Mouse (Mus musculus): Measurements from ENCODE around the gene Marcks. TPM values are rescaled to one million over a fixed set of nuclear protein-coding genes. Genes with fewer than 3 reads are reported as not detected.
"Not testable (repeated sequence)": the region's sequence is repeated elsewhere in the genome, so short reads cannot be mapped to it uniquely, and the experiment has no call there.

Marcks gene
- polyA plus RNA-seq, 1 experiment: 633 TPM

GRCm38 (mm10) chr10:37111432-37111831 lies 27.3 kb downstream of the Marcks start:
- Histone ChIP-seq H3K4me3 (ENCODE audit: insufficient read depth, low read length) (no peak overlapping the region), H3K27ac (ENCODE audit: insufficient read depth, low read length) (no peak overlapping the region), H3K4me1 (ENCODE audit: control insufficient read depth, insufficient read depth, low read length) (no peaks in the 10 kb centered on the region)
- TF ChIP-seq POLR2A (IDR thresholded peaks at IDR 0.05; ENCODE audit: low read depth, low read length) (no peak), CTCF (IDR thresholded peaks at IDR 0.05; ENCODE audit: borderline replicate concordance, insufficient read depth, low read length) (no peak)

- TF ChIP-seq CTCF (IDR thresholded peaks at IDR 0.05; ENCODE audit: borderline replicate concordance, insufficient read depth, low read length): no peak
- no peak for TF ChIP-seq POLR2A (IDR thresholded peaks at IDR 0.05; ENCODE audit: low read depth, low read length)
- no peak overlapping the region for H3K4me3 ChIP-seq (ENCODE audit: insufficient read depth, low read length)
- no peaks in the 10 kb centered on the region for H3K4me1 ChIP-seq (ENCODE audit: control insufficient read depth, insufficient read depth, low read length)
- no peak overlapping the region for H3K27ac ChIP-seq (ENCODE audit: insufficient read depth, low read length)
These were observed 31.7 kb downstream of the Marcks start for GRCm38 (mm10) chr10:37106871-37107627.

- TF ChIP-seq POLR2A (IDR thresholded peaks at IDR 0.05; ENCODE audit: low read depth, low read length) (no peak), CTCF (IDR thresholded peaks at IDR 0.05; ENCODE audit: borderline replicate concordance, insufficient read depth, low read length) (no peak)
- no peak overlapping the region for H3K27ac ChIP-seq (ENCODE audit: insufficient read depth, low read length)
- no peak overlapping the region for H3K4me3 ChIP-seq (ENCODE audit: insufficient read depth, low read length)
These were observed 32.4 kb downstream of the Marcks start for GRCm38 (mm10) chr10:37106303-37106702.

GRCm38 (mm10) chr10:37102227-37103080 lies 36.3 kb downstream of the Marcks start:
- Histone ChIP-seq H3K27ac (ENCODE audit: insufficient read depth, low read length) (no peak overlapping the region), H3K4me1 (ENCODE audit: control insufficient read depth, insufficient read depth, low read length) (no peaks in the 10 kb centered on the region), H3K4me3 (ENCODE audit: insufficient read depth, low read length) (no peak overlapping the region)
- TF ChIP-seq CTCF (IDR thresholded peaks at IDR 0.05; ENCODE audit: borderline replicate concordance, insufficient read depth, low read length): no peak
- TF ChIP-seq POLR2A (IDR thresholded peaks at IDR 0.05; ENCODE audit: low read depth, low read length): no peak

More at GRCm38 (mm10) chr10:37106303-37106702, 32.4 kb downstream of the Marcks start:
- no peaks in the 10 kb centered on the region for H3K4me1 ChIP-seq (ENCODE audit: control insufficient read depth, insufficient read depth, low read length)

- no peak for TF ChIP-seq POLR2A (IDR thresholded peaks at IDR 0.05; ENCODE audit: low read depth, low read length)
- TF ChIP-seq CTCF (IDR thresholded peaks at IDR 0.05; ENCODE audit: borderline replicate concordance, insufficient read depth, low read length): no peak
- Histone ChIP-seq H3K4me3 (ENCODE audit: insufficient read depth, low read length) (no peak overlapping the region), H3K4me1 (ENCODE audit: control insufficient read depth, insufficient read depth, low read length) (no peaks in the 10 kb centered on the region), H3K27ac (ENCODE audit: insufficient read depth, low read length) (no peak overlapping the region)
These were observed 37.0 kb downstream of the Marcks start for GRCm38 (mm10) chr10:37101733-37102132.

GRCm38 (mm10) chr10:37096529-37096928 lies 42.2 kb downstream of the Marcks start:
- Histone ChIP-seq H3K4me1 (ENCODE audit: control insufficient read depth, insufficient read depth, low read length) (no peaks in the 10 kb centered on the region; the same call in 1 of the 2 replicates), H3K27ac (ENCODE audit: insufficient read depth, low read length) (no peak overlapping the region), H3K4me3 (ENCODE audit: insufficient read depth, low read length) (no peak overlapping the region)
- no peak for TF ChIP-seq CTCF (IDR thresholded peaks at IDR 0.05; ENCODE audit: borderline replicate concordance, insufficient read depth, low read length)

GRCm38 (mm10) chr10:37095803-37096202 lies 42.9 kb downstream of the Marcks start:
- no peaks in the 10 kb centered on the region; the same call in 1 of the 2 replicates for H3K4me1 ChIP-seq (ENCODE audit: control insufficient read depth, insufficient read depth, low read length)
- no peak overlapping the region for H3K27ac ChIP-seq (ENCODE audit: insufficient read depth, low read length)
- TF ChIP-seq CTCF (IDR thresholded peaks at IDR 0.05; ENCODE audit: borderline replicate concordance, insufficient read depth, low read length) (no peak), POLR2A (IDR thresholded peaks at IDR 0.05; ENCODE audit: low read depth, low read length) (no peak)
- H3K4me3 ChIP-seq (ENCODE audit: insufficient read depth, low read length): no peak overlapping the region

GRCm38 (mm10) chr10:37093306-37093705 lies 45.4 kb downstream of the Marcks start:
- Histone ChIP-seq H3K4me1 (ENCODE audit: control insufficient read depth, insufficient read depth, low read length) (no peaks in the 10 kb centered on the region; the same call in 1 of the 2 replicates), H3K4me3 (ENCODE audit: insufficient read depth, low read length) (no peak overlapping the region), H3K27ac (ENCODE audit: insufficient read depth, low read length) (no peak overlapping the region)
- TF ChIP-seq POLR2A (IDR thresholded peaks at IDR 0.05; ENCODE audit: low read depth, low read length): no peak

- no peak overlapping the region for H3K4me3 ChIP-seq (ENCODE audit: insufficient read depth, low read length)
- TF ChIP-seq POLR2A (IDR thresholded peaks at IDR 0.05; ENCODE audit: low read depth, low read length) (no peak), CTCF (IDR thresholded peaks at IDR 0.05; ENCODE audit: borderline replicate concordance, insufficient read depth, low read length) (no peak)
- H3K27ac ChIP-seq (ENCODE audit: insufficient read depth, low read length): no peak overlapping the region
- no peaks in the 10 kb centered on the region; the same call in 1 of the 2 replicates for H3K4me1 ChIP-seq (ENCODE audit: control insufficient read depth, insufficient read depth, low read length)
These were observed 48.3 kb downstream of the Marcks start for GRCm38 (mm10) chr10:37090411-37090810.

GRCm38 (mm10) chr10:37084071-37084470 lies 54.6 kb downstream of the Marcks start:
- H3K4me3 ChIP-seq (ENCODE audit: insufficient read depth, low read length); H3K27ac ChIP-seq (ENCODE audit: insufficient read depth, low read length); H3K4me1 ChIP-seq (ENCODE audit: control insufficient read depth, insufficient read depth, low read length): not testable (repeated sequence)

Other genes starting within 250 kb of the Marcks start
- gene Hdac2, start 164.4 kb downstream of the Marcks start, polyA plus RNA-seq (2011; ENCODE audit: insufficient read length, low read depth, missing spikeins): 168 and 216 TPM in 2 replicates

All from embryonic fibroblast, embryonic 13.5 days (primary cell).